Mouse (Mus musculus): ENCODE results near the gene Aldh1a2. TPM values are rescaled to one million over a fixed set of nuclear protein-coding genes. Genes with fewer than 3 reads are reported as not detected.

The Aldh1a2 gene
- polyA plus RNA-seq, 1 experiment from 2014 or later: 24.3 TPM

- Histone ChIP-seq H3K4me3 (no peak overlapping the region), H3K4me1 (replicated peaks) (no peaks in the 10 kb centered on the region), H3K4me2 (no peak overlapping the region), H3K9me3 (replicated peaks) (no peaks in the 10 kb centered on the region), H3K27ac (no peak overlapping the region), H3K36me3 (no peaks in the 10 kb centered on the region), H3K9ac (no peak overlapping the region), H3K27me3 (peaks cover 14% of the 10 kb centered on the region)
- ATAC-seq (replicated peaks; ENCODE audit: insufficient number of reproducible peaks, insufficient read depth, low FRiP score, low read depth): no peak
- 65% methylated on average over 3 of the region's 3 CpGs for WGBS
Observed at GRCm38 (mm10) chr9:71262711-71263110, 47.1 kb downstream of the Aldh1a2 start.

DNA sequence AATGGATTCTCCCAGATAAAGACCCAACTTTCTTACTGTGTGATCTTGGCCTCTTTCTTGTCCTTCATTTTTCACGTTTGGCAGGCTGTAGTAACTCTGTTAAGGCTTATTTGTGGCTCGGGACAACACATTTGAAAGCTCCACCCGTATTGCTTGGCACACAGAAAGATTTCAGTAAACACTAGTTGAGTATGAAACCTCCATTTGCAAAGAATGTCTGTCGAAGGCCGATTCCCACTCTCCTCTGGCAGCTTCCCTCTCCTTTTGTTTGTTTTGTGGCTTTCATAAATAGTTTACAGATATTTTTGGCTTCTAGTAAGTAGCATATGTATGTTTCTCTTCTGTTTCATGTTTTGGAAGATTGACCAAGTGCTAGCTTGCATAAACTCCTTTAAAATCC is 54.1 kb downstream of the Aldh1a2 start:
- no peaks in the 10 kb centered on the region for H3K36me3 ChIP-seq
- no peak overlapping the region for H3K4me2 ChIP-seq
- no peaks in the 10 kb centered on the region for H3K4me1 ChIP-seq (replicated peaks)
- H3K27ac ChIP-seq: no peak overlapping the region
- no peak overlapping the region for H3K9ac ChIP-seq
- no peak overlapping the region for H3K4me3 ChIP-seq
- H3K27me3 ChIP-seq: no peaks in the 10 kb centered on the region
- H3K9me3 ChIP-seq (replicated peaks): no peaks in the 10 kb centered on the region
- no peak for ATAC-seq (replicated peaks; ENCODE audit: insufficient number of reproducible peaks, insufficient read depth, low FRiP score, low read depth)
- WGBS: 74% methylated on average over 5 of the region's 5 CpGs

DNA sequence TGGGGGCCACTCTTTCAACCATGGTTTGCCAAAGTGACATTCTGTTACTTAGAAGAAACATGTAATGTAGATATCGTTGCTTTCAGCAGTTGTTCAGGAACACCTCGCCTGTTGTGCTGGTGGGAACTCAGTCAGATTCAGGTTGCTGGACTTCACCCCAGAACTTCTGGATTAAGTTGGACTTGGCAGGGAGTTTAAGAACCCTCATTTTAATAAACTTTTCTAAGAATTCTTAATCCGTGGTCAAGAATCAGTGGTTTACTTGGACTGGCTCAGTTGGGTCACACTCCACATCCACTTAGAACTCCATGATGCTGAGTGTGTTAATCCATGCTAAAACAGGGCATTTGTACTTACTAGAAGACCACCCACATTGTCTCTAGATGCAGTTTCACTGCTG is 54.6 kb downstream of the Aldh1a2 start:
- no peak overlapping the region for H3K9ac ChIP-seq
- H3K4me2 ChIP-seq: no peak overlapping the region
- H3K4me1 ChIP-seq (replicated peaks): no peaks in the 10 kb centered on the region
- H3K9me3 ChIP-seq (replicated peaks): no peaks in the 10 kb centered on the region
- no peak for ATAC-seq (replicated peaks; ENCODE audit: insufficient number of reproducible peaks, insufficient read depth, low FRiP score, low read depth)
- H3K27me3 ChIP-seq: no peaks in the 10 kb centered on the region
- no peaks in the 10 kb centered on the region for H3K36me3 ChIP-seq
- no peak overlapping the region for H3K4me3 ChIP-seq
- H3K27ac ChIP-seq: no peak overlapping the region
- 79% methylated on average over 3 of the region's 3 CpGs for WGBS

- Histone ChIP-seq H3K4me1 (replicated peaks) (no peaks in the 10 kb centered on the region), H3K4me2 (no peak overlapping the region), H3K9me3 (replicated peaks) (no peaks in the 10 kb centered on the region), H3K4me3 (no peak overlapping the region), H3K27ac (no peak overlapping the region), H3K36me3 (no peaks in the 10 kb centered on the region), H3K27me3 (no peaks in the 10 kb centered on the region), H3K9ac (no peak overlapping the region)
- no peak for ATAC-seq (replicated peaks; ENCODE audit: insufficient number of reproducible peaks, insufficient read depth, low FRiP score, low read depth)
- 60% methylated on average over 14 of the region's 14 CpGs for WGBS
Observed at GRCm38 (mm10) chr9:71276149-71276721, 60.6 kb downstream of the Aldh1a2 start.

- H3K4me2 ChIP-seq: no peak overlapping the region
- no peaks in the 10 kb centered on the region for H3K27me3 ChIP-seq
- no peak overlapping the region for H3K9ac ChIP-seq
- H3K9me3 ChIP-seq (replicated peaks): no peaks in the 10 kb centered on the region
- no peak overlapping the region for H3K4me3 ChIP-seq
- H3K27ac ChIP-seq: no peak overlapping the region
- H3K4me1 ChIP-seq (replicated peaks): no peaks in the 10 kb centered on the region
- ATAC-seq (replicated peaks; ENCODE audit: insufficient number of reproducible peaks, insufficient read depth, low FRiP score, low read depth): no peak
- H3K36me3 ChIP-seq: no peaks in the 10 kb centered on the region
- WGBS: 87% methylated on average over 4 of the region's 4 CpGs
Observed at GRCm38 (mm10) chr9:71278741-71279140, 63.2 kb downstream of the Aldh1a2 start.

DNA sequence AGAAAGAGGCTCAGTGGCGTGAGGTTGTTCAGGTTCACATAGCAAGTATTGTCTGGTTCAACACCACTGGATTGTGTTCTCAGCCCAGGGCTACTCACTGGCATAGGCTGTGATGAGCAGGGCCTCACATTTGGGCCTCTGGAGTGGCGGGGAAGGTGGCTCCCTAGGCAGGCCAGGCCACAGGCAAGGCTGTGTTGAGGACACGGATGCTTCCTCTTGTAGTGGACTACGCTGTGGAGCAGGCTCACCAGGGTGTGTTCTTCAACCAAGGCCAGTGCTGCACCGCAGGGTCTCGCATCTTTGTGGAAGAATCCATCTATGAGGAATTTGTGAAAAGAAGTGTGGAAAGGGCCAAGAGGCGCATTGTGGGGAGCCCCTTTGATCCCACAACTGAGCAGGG is 67.6 kb downstream of the Aldh1a2 start:
- Histone ChIP-seq H3K36me3 (no peaks in the 10 kb centered on the region), H3K9me3 (replicated peaks) (no peaks in the 10 kb centered on the region), H3K4me3 (no peak overlapping the region), H3K27me3 (no peaks in the 10 kb centered on the region), H3K4me2 (no peak overlapping the region), H3K4me1 (replicated peaks) (no peaks in the 10 kb centered on the region), H3K9ac (no peak overlapping the region), H3K27ac (no peak overlapping the region)
- 87% methylated on average over 7 of the region's 7 CpGs for WGBS
- no peak for ATAC-seq (replicated peaks; ENCODE audit: insufficient number of reproducible peaks, insufficient read depth, low FRiP score, low read depth)

DNA sequence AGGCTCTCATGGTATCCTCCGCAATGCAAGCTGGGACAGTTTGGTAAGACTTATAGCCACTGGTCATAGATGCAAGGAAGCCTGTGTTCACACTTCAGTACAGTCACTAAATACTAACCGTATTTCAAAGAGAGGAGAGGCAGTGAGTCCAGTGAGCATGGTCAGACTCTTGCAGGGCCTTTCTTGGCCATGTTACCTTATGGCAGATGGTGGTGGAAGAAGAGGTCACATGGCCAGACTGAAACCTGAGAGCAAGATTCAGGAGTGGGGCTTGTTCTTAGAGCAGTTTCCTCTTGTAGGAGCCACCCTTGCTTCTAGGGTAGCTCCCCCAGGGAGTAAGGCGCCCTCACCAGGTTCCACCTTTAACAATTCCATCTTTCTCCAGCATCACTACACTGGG is 69.6 kb downstream of the Aldh1a2 start:
- ATAC-seq (replicated peaks; ENCODE audit: insufficient number of reproducible peaks, insufficient read depth, low FRiP score, low read depth): no peak
- Histone ChIP-seq H3K36me3 (no peaks in the 10 kb centered on the region), H3K27me3 (no peaks in the 10 kb centered on the region), H3K4me1 (replicated peaks) (no peaks in the 10 kb centered on the region), H3K4me3 (no peak overlapping the region), H3K9me3 (replicated peaks) (no peaks in the 10 kb centered on the region), H3K4me2 (no peak overlapping the region), H3K9ac (no peak overlapping the region), H3K27ac (no peak overlapping the region)
- WGBS: 87% methylated on average over 3 of the region's 3 CpGs

- Histone ChIP-seq H3K36me3 (no peaks in the 10 kb centered on the region), H3K9me3 (replicated peaks) (no peaks in the 10 kb centered on the region), H3K4me2 (no peak overlapping the region), H3K9ac (no peak overlapping the region), H3K27ac (no peak overlapping the region), H3K27me3 (no peaks in the 10 kb centered on the region), H3K4me3 (no peak overlapping the region), H3K4me1 (replicated peaks) (no peaks in the 10 kb centered on the region)
- ATAC-seq (replicated peaks; ENCODE audit: insufficient number of reproducible peaks, insufficient read depth, low FRiP score, low read depth): no peak
- WGBS: 92% methylated on average over 9 of the region's 9 CpGs
Observed at GRCm38 (mm10) chr9:71286420-71286819, 70.8 kb downstream of the Aldh1a2 start.

DNA sequence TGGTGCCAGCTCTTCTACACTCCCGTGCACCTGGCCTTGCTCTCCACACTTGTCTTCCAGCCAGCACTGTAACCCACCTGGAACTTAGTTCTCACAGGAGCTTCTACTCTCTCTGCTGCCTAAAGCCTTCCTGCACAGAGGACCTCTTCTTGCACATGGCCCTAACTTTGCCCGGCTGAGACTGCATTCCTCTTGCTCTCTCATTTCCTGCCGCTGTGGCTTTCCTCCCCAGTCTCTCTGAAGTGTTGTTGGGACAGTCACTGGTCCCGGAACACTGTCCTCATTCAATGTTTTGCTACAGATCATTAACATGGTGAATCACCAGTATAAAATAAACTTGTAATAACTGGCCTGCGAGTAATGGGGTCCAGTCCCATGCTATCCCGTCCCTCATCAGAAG is 73.1 kb downstream of the Aldh1a2 start:
- Histone ChIP-seq H3K4me2 (no peak overlapping the region), H3K36me3 (no peaks in the 10 kb centered on the region), H3K27me3 (no peaks in the 10 kb centered on the region), H3K4me1 (replicated peaks) (no peaks in the 10 kb centered on the region), H3K9me3 (replicated peaks) (no peaks in the 10 kb centered on the region), H3K27ac (no peak overlapping the region), H3K9ac (no peak overlapping the region), H3K4me3 (no peak overlapping the region)
- 65% methylated on average over 6 of the region's 6 CpGs for WGBS
- ATAC-seq (replicated peaks; ENCODE audit: insufficient number of reproducible peaks, insufficient read depth, low FRiP score, low read depth): no peak

- Histone ChIP-seq H3K27ac (no peak overlapping the region), H3K9me3 (replicated peaks) (no peaks in the 10 kb centered on the region), H3K4me2 (no peak overlapping the region), H3K4me3 (no peak overlapping the region), H3K36me3 (no peaks in the 10 kb centered on the region), H3K9ac (no peak overlapping the region), H3K27me3 (no peaks in the 10 kb centered on the region), H3K4me1 (replicated peaks) (no peaks in the 10 kb centered on the region)
- no peak for ATAC-seq (replicated peaks; ENCODE audit: insufficient number of reproducible peaks, insufficient read depth, low FRiP score, low read depth)
- 79% methylated on average over 3 of the region's 3 CpGs for WGBS
Observed at GRCm38 (mm10) chr9:71289810-71290209, 74.2 kb downstream of the Aldh1a2 start.

DNA sequence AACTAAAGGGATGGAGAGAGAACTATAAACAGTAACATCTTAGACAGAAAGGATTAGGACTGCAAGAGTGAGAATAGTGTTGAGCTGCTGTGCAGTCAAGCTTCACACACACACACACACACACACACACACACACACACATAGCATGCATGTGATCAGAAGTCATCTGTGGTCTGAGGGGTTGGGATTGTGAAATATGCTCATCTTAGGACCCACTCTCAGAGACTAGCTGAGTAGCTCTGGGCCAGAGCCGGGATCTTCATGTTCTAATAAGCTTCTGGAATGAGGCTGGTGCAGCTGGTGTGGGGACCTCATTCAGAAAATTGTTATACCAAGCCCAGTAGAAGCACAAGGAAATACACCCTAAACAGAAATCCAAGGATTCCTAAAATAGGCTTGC is 75.1 kb downstream of the Aldh1a2 start:
- Histone ChIP-seq H3K36me3 (no peaks in the 10 kb centered on the region), H3K4me3 (no peak overlapping the region), H3K27ac (no peak overlapping the region), H3K4me1 (replicated peaks) (no peaks in the 10 kb centered on the region), H3K27me3 (no peaks in the 10 kb centered on the region), H3K4me2 (no peak overlapping the region), H3K9me3 (replicated peaks) (no peaks in the 10 kb centered on the region), H3K9ac (no peak overlapping the region)
- 71% methylated on average over 1 of the region's 1 CpGs for WGBS
- no peak for ATAC-seq (replicated peaks; ENCODE audit: insufficient number of reproducible peaks, insufficient read depth, low FRiP score, low read depth)

- no peaks in the 10 kb centered on the region for H3K9me3 ChIP-seq (replicated peaks)
- H3K9ac ChIP-seq: no peak overlapping the region
- no peaks in the 10 kb centered on the region for H3K36me3 ChIP-seq
- H3K4me3 ChIP-seq: no peak overlapping the region
- ATAC-seq (replicated peaks; ENCODE audit: insufficient number of reproducible peaks, insufficient read depth, low FRiP score, low read depth): no peak
- H3K27me3 ChIP-seq: no peaks in the 10 kb centered on the region
- no peaks in the 10 kb centered on the region for H3K4me1 ChIP-seq (replicated peaks)
- no peak overlapping the region for H3K27ac ChIP-seq
- 61% methylated on average over 8 of the region's 8 CpGs for WGBS
- H3K4me2 ChIP-seq: no peak overlapping the region
Observed at GRCm38 (mm10) chr9:71295501-71295900, 79.9 kb downstream of the Aldh1a2 start.
